Comparison of ENCODE assay signal across 1 mouse cellular context in genomic region chr12:100022490-100022889, GRCm38 (mm10).
A peak's percentile ranks its signal among the peaks of the same experiment; 100 is the strongest.
TF ChIP-seq lines count a peak whose summit lies in the region.

No protein-coding gene starts in this region.

TF ChIP-seq in CH12.LX, 34 proteins besides CTCF, POLR2A, EP300 and RAD21 (continued from another document):
- TF ChIP-seq ETS1 (conservative IDR thresholded peaks at IDR 0.05; ENCODE audit: low read depth, low read length) = 0 out of 2 replicates have a peak, but pooled peaks have one; percentile 35
- peak; percentile 87 for TF ChIP-seq MAFK (IDR thresholded peaks at IDR 0.05; ENCODE audit: insufficient replicate concordance, low read length)
- peak; percentile 89 for TF ChIP-seq IRF4 (IDR thresholded peaks at IDR 0.05; ENCODE audit: low read depth, low read length)
- TF ChIP-seq CHD2 (IDR thresholded peaks at IDR 0.05; ENCODE audit: low read length) = 0 out of 2 replicates have a peak, but pooled peaks have one; percentile 31
- no peak for TF ChIP-seq MYC (IDR thresholded peaks at IDR 0.05; ENCODE audit: low read depth, low read length)
- no peak for TF ChIP-seq JUN (IDR thresholded peaks at IDR 0.05; ENCODE audit: insufficient read depth, low read depth, low read length)
- TF ChIP-seq RCOR1 (conservative IDR thresholded peaks at IDR 0.05; ENCODE audit: low read depth, low read length) = 0 out of 2 replicates have a peak, but pooled peaks have one; percentile 44
- no peak for TF ChIP-seq ELF1 (IDR thresholded peaks at IDR 0.05; ENCODE audit: low read depth, low read length)
- no peak for TF ChIP-seq PAX5 (IDR thresholded peaks at IDR 0.05; ENCODE audit: low read length)
- TF ChIP-seq MAZ (IDR thresholded peaks at IDR 0.05; ENCODE audit: low read depth, low read length) = 0 out of 2 replicates have a peak, but pooled peaks have one; percentile 19
- TF ChIP-seq ZNF384 (IDR thresholded peaks at IDR 0.05; ENCODE audit: low read depth, low read length) = peak; percentile 63; the same call in 1 of the 2 replicates
- no peak for TF ChIP-seq ZMIZ1 (IDR thresholded peaks at IDR 0.05; ENCODE audit: low read depth, low read length)
- TF ChIP-seq SIN3A (IDR thresholded peaks at IDR 0.05; ENCODE audit: low read length) = no peak
- no peak for TF ChIP-seq HCFC1 (IDR thresholded peaks at IDR 0.05; ENCODE audit: low read depth, low read length)
- TF ChIP-seq MAX (IDR thresholded peaks at IDR 0.05; ENCODE audit: low read length) = no peak
